Mouse (Mus musculus): ENCODE data around the gene Gm16867.
"Not testable (repeated sequence)": the region's sequence is repeated elsewhere in the genome, so short reads cannot be mapped to it uniquely, and the experiment has no call there.

DNA sequence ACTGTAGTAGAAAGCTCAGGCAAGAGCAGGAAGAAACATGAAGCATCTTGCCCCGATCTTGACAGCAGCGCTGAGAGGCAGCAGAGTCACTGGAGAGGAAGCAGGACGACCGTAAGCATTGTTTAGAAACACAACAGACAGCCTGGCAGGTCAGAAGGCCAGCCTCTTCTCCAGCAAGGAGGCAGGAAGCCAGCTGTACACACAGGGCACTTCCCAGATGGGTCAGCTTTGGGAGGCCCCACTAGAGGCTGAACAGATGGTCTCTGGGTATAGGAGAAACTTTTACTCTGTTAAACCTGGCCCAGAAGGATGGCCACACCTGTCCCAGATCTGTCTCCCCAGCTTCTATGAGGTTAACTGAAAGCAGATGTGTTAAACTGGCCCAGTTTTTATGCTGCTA is 44.1 kb upstream of the Gm16867 start:
- not testable (repeated sequence) for TF ChIP-seq CTCF (IDR thresholded peaks at IDR 0.05; ENCODE audit: extremely low read depth, insufficient read length, insufficient replicate concordance, low read depth, low read length); POLR2A (IDR thresholded peaks at IDR 0.05; ENCODE audit: low read depth, low read length)

All from small intestine, adult 2 months (tissue).